Mouse (Mus musculus) small intestine, adult 2 months (tissue): Measurements from ENCODE around the gene Gria1. TPM values are rescaled to one million over a fixed set of nuclear protein-coding genes. Genes with fewer than 3 reads are reported as not detected.

ENCODE experiments used
- H3K27ac ChIP-seq: fragments of 200-500 bp; 2 replicates; pipeline ENCODE4 v1.5.1; 2012; ENCODE audit warnings: low read depth, low read length, control low read depth, inconsistent platforms; ENCODE audit not compliant: insufficient read depth
- H3K27me3 ChIP-seq: fragments of 200-500 bp; 2 replicates; pipeline ENCODE4 v1.6.1; 2012; ENCODE audit warnings: mild to moderate bottlenecking, moderate library complexity, low read length, inconsistent platforms; ENCODE audit not compliant: control insufficient read depth, insufficient read depth
- H3K36me3 ChIP-seq: fragments of 200-500 bp; 2 replicates; pipeline ENCODE4 v1.6.1; 2012; ENCODE audit warnings: mild to moderate bottlenecking, low read length, control low read depth, inconsistent platforms; ENCODE audit not compliant: control insufficient read depth, insufficient read depth
- H3K4me1 ChIP-seq: fragments of 200-500 bp; 2 replicates; pipeline ENCODE4 v1.6.1; 2012; ENCODE audit warnings: low read length, inconsistent platforms, mixed read lengths; ENCODE audit not compliant: control insufficient read depth, insufficient read depth, insufficient read length
- H3K4me3 ChIP-seq: fragments of 200-500 bp; 2 replicates; pipeline ENCODE4 v1.5.1; 2012; ENCODE audit warnings: low read depth, mild to moderate bottlenecking, control low read depth, inconsistent platforms, low read length, moderate library complexity
- CTCF ChIP-seq: fragments of 200-500 bp; IDR thresholded peaks from 2 replicates; pipeline ENCODE4 v1.5.1; 2012; ENCODE audit warnings: low read depth, mild to moderate bottlenecking, control low read depth, inconsistent platforms, low read length, moderate library complexity, mixed read lengths; ENCODE audit not compliant: insufficient replicate concordance, insufficient read length; ENCODE audit errors: extremely low read depth
- POLR2A ChIP-seq: fragments of 200-500 bp; IDR thresholded peaks from 2 replicates; pipeline ENCODE4 v1.6.1; 2012; ENCODE audit warnings: low read depth, mild to moderate bottlenecking, control low read depth, inconsistent platforms, low read length, moderate library complexity
- WGBS: fragments of 180-500 bp; shearing (Covaris S2); methylation state at CpG from one replicate; pipeline ENCODE4 v1.1.7; 2018; 5-methylcytosine and 5-hydroxymethylcytosine counted together
- polyA plus RNA-seq: library from polyadenylated mRNA; depleted of rRNA; stranded (reverse); fragments of >200 nt; gene quantifications from 2 replicates; pipeline ENCODE4 v1.2.3, GENCODE M21; 2012

Gria1 gene
- polyA plus RNA-seq, 1 experiment: 0.08 TPM

- Histone ChIP-seq H3K36me3 (no peaks in the 10 kb centered on the region), H3K27ac (no peak overlapping the region), H3K4me3 (no peak overlapping the region), H3K4me1 (no peaks in the 10 kb centered on the region), H3K27me3 (no peaks in the 10 kb centered on the region)
- TF ChIP-seq CTCF (no peak), POLR2A (no peak)
- 82% methylated on average over 3 of the region's 3 CpGs for WGBS
These were observed 308.2 kb downstream of the Gria1 start for GRCm38 (mm10) chr11:57319374-57319773.

DNA sequence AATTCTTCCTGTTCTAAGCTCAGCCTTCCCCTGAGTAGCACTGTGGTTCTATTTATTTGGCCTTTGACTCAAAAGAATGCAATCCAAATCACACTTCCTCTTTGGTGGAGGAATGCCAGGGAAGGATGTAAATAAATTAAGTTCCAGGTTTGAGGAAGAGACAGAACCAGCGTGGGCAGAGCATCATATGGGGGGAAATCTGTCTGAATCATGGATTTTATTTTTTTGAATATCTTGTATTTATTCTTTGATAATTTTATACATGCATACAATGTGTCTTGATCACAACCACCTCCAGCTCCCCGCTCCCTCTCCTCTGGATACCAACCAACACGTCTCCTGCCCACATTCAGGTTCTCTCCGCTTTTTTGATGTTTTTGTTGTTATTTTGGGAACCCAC lies 312.9 kb downstream of the Gria1 start:
- no peak overlapping the region for H3K27ac ChIP-seq
- H3K4me3 ChIP-seq: no peak overlapping the region
- H3K4me1 ChIP-seq: no peaks in the 10 kb centered on the region
- H3K36me3 ChIP-seq: no peaks in the 10 kb centered on the region
- no peak for TF ChIP-seq CTCF
- no peak for TF ChIP-seq POLR2A
- no peaks in the 10 kb centered on the region for H3K27me3 ChIP-seq
- WGBS: 66% methylated on average over 4 of the region's 4 CpGs
